Mouse (Mus musculus) liver, postnatal 0 days (tissue): ENCODE measurements around the gene Iqsec3. TPM values are rescaled to one million over a fixed set of nuclear protein-coding genes. Genes with fewer than 3 reads are reported as not detected.

ENCODE experiments used
- ATAC-seq: fragments of 200-750 bp; cut with Nextera tagmentation; 2 replicates; pipeline ENCODE4 v1.8.0; 2017; ENCODE audit warnings: mild to moderate bottlenecking, moderate library complexity
- DNase-seq: peaks from one replicate; pipeline ENCODE4 v3.0.0-alpha.2; 2016
- H3K27ac ChIP-seq: fragments of 300-500 bp; sonication (generic); 2 replicates; pipeline ENCODE4 v1.5.1; 2014; ENCODE audit warnings: antibody characterized with exemption, moderate library complexity, mild to moderate bottlenecking, low read depth
- H3K27me3 ChIP-seq: fragments of 300-500 bp; sonication (generic); 2 replicates; pipeline ENCODE4 v1.6.1; 2014; ENCODE audit warnings: low read length, control low read depth, mixed read lengths; ENCODE audit not compliant: insufficient read depth
- H3K36me3 ChIP-seq: fragments of 300-500 bp; sonication (generic); replicated peaks from 2 replicates; pipeline ENCODE4 v1.6.1; 2014; ENCODE audit warnings: mild to moderate bottlenecking, control low read depth, low read length, moderate library complexity, mixed read lengths; ENCODE audit not compliant: insufficient read depth
- H3K4me1 ChIP-seq: fragments of 300-500 bp; sonication (generic); 2 replicates; pipeline ENCODE4 v1.6.1; 2014; ENCODE audit warnings: antibody characterized with exemption, mild to moderate bottlenecking, control low read depth; ENCODE audit not compliant: insufficient read depth
- H3K4me2 ChIP-seq: fragments of 300-500 bp; sonication (generic); 2 replicates; pipeline ENCODE4 v1.6.1; 2014; ENCODE audit warnings: low read depth, mild to moderate bottlenecking, low read length, moderate library complexity, mixed read lengths
- H3K4me3 ChIP-seq: fragments of 300-500 bp; sonication (generic); 2 replicates; pipeline ENCODE4 v1.5.1; 2014; ENCODE audit warnings: low read depth, low read length
- H3K9ac ChIP-seq: fragments of 300-500 bp; sonication (generic); replicated peaks from 2 replicates; pipeline ENCODE4 v1.6.1; 2014; ENCODE audit warnings: mild to moderate bottlenecking, moderate library complexity
- H3K9me3 ChIP-seq: fragments of 300-500 bp; sonication (generic); 2 replicates; pipeline ENCODE4 v1.6.1; 2016; ENCODE audit warnings: mild to moderate bottlenecking, control low read depth, low read length, mixed read lengths
- CTCF ChIP-seq: sonication (generic); IDR thresholded peaks from 2 replicates; pipeline ENCODE4 v1.5.1; 2016; ENCODE audit warnings: antibody characterized with exemption, low read depth
- EP300 ChIP-seq: IDR thresholded peaks from 2 replicates; pipeline ENCODE4 v1.6.1; 2016; ENCODE audit warnings: antibody characterized with exemption, low read depth, mild to moderate bottlenecking
- WGBS: fragments of 180-500 bp; shearing (Covaris S2); extraction: QIAGEN DNeasy Blood & Tissue Kit; methylation state at CpG from one replicate; pipeline ENCODE4 v1.1.7; 2014; ENCODE audit not compliant: insufficient replicate concordance; 5-methylcytosine and 5-hydroxymethylcytosine counted together
- microRNA-seq: library from miRNA; unstranded; fragments of <30 nt; microRNA quantifications from one replicate; pipeline ENCODE4, GENCODE M21; 2016
- polyA plus RNA-seq: library from polyadenylated mRNA; unstranded; fragments of >200 nt; fragmentation: Nextera tagmentation; extraction: Ambion mirVana; gene quantifications from 2 replicates; pipeline ENCODE4 v1.2.1, GENCODE M21; 2015

Gene Iqsec3
- polyA plus RNA-seq, 1 experiment from 2014 or later: not detected

DNA sequence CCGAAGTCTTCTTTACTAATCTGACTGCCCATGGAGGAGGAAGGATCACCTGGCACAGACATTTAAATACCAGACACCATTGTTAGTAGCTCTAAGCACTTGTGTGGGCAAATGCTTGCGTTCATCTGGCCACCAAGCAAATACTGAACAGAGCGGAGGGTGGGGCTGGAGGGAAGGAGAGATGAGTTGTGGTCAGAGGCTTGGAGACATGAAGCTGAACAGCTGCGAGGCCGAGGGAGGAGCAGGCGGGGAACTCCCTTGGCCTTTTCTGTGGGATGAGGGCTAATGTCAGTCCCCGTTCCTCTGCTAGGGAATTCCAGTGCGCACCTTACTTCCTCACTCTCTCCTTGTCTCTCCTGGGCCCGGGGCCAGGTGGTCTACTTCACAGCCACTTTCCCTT is 147.7 kb downstream of the Iqsec3 start:
- H3K27ac ChIP-seq: no peak overlapping the region
- no peaks in the 10 kb centered on the region for H3K9me3 ChIP-seq
- no peak for DNase-seq
- WGBS: 69% methylated on average over 9 of the region's 9 CpGs
- no peak overlapping the region for H3K4me2 ChIP-seq
- no peak for ATAC-seq
- H3K27me3 ChIP-seq: no peaks in the 10 kb centered on the region
- no peak overlapping the region for H3K4me3 ChIP-seq
- H3K4me1 ChIP-seq: 0 out of 2 replicates have a peak, but pooled peaks cover 4% of the 10 kb centered on the region
- TF ChIP-seq CTCF (no peak), EP300 (no peak)
- H3K9ac ChIP-seq: no peak overlapping the region
- no peaks in the 10 kb centered on the region for H3K36me3 ChIP-seq

DNA sequence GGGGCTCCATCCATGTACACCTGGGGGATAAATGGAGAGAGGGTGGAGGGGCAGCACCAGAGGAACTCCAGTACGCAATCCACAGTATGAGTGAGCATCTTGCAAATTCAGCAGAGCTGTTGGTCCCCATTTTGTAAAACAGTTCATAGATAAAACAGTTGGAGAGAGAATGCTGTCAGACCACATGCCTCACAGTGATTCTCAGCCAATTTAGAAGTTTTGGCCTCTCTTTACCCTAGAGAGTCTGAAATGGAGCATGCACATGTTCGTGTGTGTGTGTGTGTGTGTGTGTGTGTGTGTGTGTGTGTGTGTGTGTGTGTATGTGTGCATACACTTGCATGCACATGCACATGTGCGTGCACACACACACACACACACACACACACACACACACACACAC is 148.2 kb downstream of the Iqsec3 start:
- WGBS: 69% methylated on average over 2 of the region's 3 CpGs
- H3K9ac ChIP-seq: no peak overlapping the region
- H3K4me1 ChIP-seq: 0 out of 2 replicates have a peak, but pooled peaks cover 4% of the 10 kb centered on the region
- H3K9me3 ChIP-seq: no peaks in the 10 kb centered on the region
- DNase-seq: no peak
- H3K27me3 ChIP-seq: no peaks in the 10 kb centered on the region
- no peaks in the 10 kb centered on the region for H3K36me3 ChIP-seq
- TF ChIP-seq EP300 (no peak), CTCF (no peak)
- no peak for ATAC-seq
- H3K4me3 ChIP-seq: no peak overlapping the region
- no peak overlapping the region for H3K27ac ChIP-seq
- no peak overlapping the region for H3K4me2 ChIP-seq

Small RNA genes lying within 50 kb of the gene (microRNA-seq; reads per million reads assigned to microRNA genes)
- not detected for gene Gm24855

Other genes starting within 250 kb of the Iqsec3 start
- 19.2 and 24.1 TPM in 2 replicates for gene Usp18, start 227.8 kb downstream of the Iqsec3 start, polyA plus RNA-seq
- 77.9 and 84.7 TPM in 2 replicates for gene Slc6a13, start 173.5 kb downstream of the Iqsec3 start, polyA plus RNA-seq
- gene Slc6a12, start 130.6 kb downstream of the Iqsec3 start, polyA plus RNA-seq: 23.6 and 25.8 TPM in 2 replicates
- 46.0 and 53.9 TPM in 2 replicates for gene A2m, start 161.7 kb upstream of the Iqsec3 start, polyA plus RNA-seq